Mouse (Mus musculus): ENCODE measurements around the gene Sipa1. TPM values are rescaled to one million over a fixed set of nuclear protein-coding genes. Genes with fewer than 3 reads are reported as not detected.

The Sipa1 gene
- polyA plus RNA-seq, 1 experiment from 2014 or later: 21.5 TPM

- Histone ChIP-seq H3K4me1 (replicated peaks) (peaks cover 34% of the 10 kb centered on the region), H3K9me3 (no peaks in the 10 kb centered on the region), H3K4me2 (replicated peaks) (no peak overlapping the region), H3K36me3 (peaks cover 16% of the 10 kb centered on the region), H3K4me3 (replicated peaks) (no peak overlapping the region), H3K27me3 (replicated peaks) (peaks cover 8% of the 10 kb centered on the region), H3K27ac (no peak overlapping the region), H3K9ac (no peak overlapping the region)
- WGBS: 68% methylated on average over 13 of the region's 13 CpGs
- ATAC-seq: no peak
Measured at GRCm38 (mm10) chr19:5651502-5652274, 11.8 kb downstream of the Sipa1 start.

- H3K4me3 ChIP-seq (replicated peaks): peak overlapping the region; percentile 31
- H3K9ac ChIP-seq: peak overlapping the region; percentile 49
- H3K27me3 ChIP-seq (replicated peaks): no peaks in the 10 kb centered on the region
- ATAC-seq: no peak; the same call in 1 of the 2 replicates
- H3K4me1 ChIP-seq (replicated peaks): peaks cover 26% of the 10 kb centered on the region
- H3K36me3 ChIP-seq: peaks cover 23% of the 10 kb centered on the region
- peak overlapping the region; percentile 83 for H3K27ac ChIP-seq
- WGBS: 54% methylated on average over 6 of the region's 6 CpGs
- peak overlapping the region; percentile 70 for H3K4me2 ChIP-seq (replicated peaks)
- no peaks in the 10 kb centered on the region for H3K9me3 ChIP-seq
Measured at GRCm38 (mm10) chr19:5649298-5649741, 14.2 kb downstream of the Sipa1 start.

- Histone ChIP-seq H3K4me2 (replicated peaks) (peak overlapping the region; percentile 70), H3K4me1 (replicated peaks) (peaks cover 21% of the 10 kb centered on the region), H3K27ac (peak overlapping the region; percentile 83), H3K9me3 (no peaks in the 10 kb centered on the region), H3K36me3 (peaks cover 27% of the 10 kb centered on the region), H3K4me3 (replicated peaks) (peak overlapping the region; percentile 31), H3K27me3 (replicated peaks) (no peaks in the 10 kb centered on the region), H3K9ac (peak overlapping the region; percentile 49)
- peak; percentile 96 for ATAC-seq
- WGBS: 11% methylated on average over 26 of the region's 26 CpGs
Measured at GRCm38 (mm10) chr19:5648401-5649297, 14.9 kb downstream of the Sipa1 start.

- no peaks in the 10 kb centered on the region for H3K27me3 ChIP-seq (replicated peaks)
- ATAC-seq: no peak
- peaks cover 30% of the 10 kb centered on the region for H3K36me3 ChIP-seq
Measured at GRCm38 (mm10) chr19:5647791-5648190, 15.7 kb downstream of the Sipa1 start.

GRCm38 (mm10) chr19:5646731-5647330 is 16.7 kb downstream of the Sipa1 start:
- H3K4me1 ChIP-seq (replicated peaks): peaks cover 21% of the 10 kb centered on the region
- no peaks in the 10 kb centered on the region for H3K9me3 ChIP-seq
- no peak for ATAC-seq
- no peak overlapping the region for H3K4me3 ChIP-seq (replicated peaks)
- H3K36me3 ChIP-seq: peaks cover 38% of the 10 kb centered on the region
- H3K9ac ChIP-seq: no peak overlapping the region
- H3K27ac ChIP-seq: no peak overlapping the region
- WGBS: 90% methylated on average over 8 of the region's 8 CpGs
- no peaks in the 10 kb centered on the region for H3K27me3 ChIP-seq (replicated peaks)
- no peak overlapping the region for H3K4me2 ChIP-seq (replicated peaks)

More at GRCm38 (mm10) chr19:5647791-5648190, 15.7 kb downstream of the Sipa1 start:
- Histone ChIP-seq H3K4me1 (replicated peaks) (peaks cover 21% of the 10 kb centered on the region), H3K9me3 (no peaks in the 10 kb centered on the region), H3K27ac (peak overlapping the region; percentile 83), H3K4me2 (replicated peaks) (no peak overlapping the region), H3K9ac (no peak overlapping the region), H3K4me3 (replicated peaks) (no peak overlapping the region)
- WGBS: 91% methylated on average over 6 of the region's 6 CpGs

- H3K27ac ChIP-seq: no peak overlapping the region
- ATAC-seq: no peak
Measured at GRCm38 (mm10) chr19:5645280-5645679, 18.2 kb downstream of the Sipa1 start.

GRCm38 (mm10) chr19:5641641-5642040 is 21.9 kb downstream of the Sipa1 start:
- no peaks in the 10 kb centered on the region for H3K9me3 ChIP-seq
- H3K27ac ChIP-seq: no peak overlapping the region
- H3K4me2 ChIP-seq (replicated peaks): no peak overlapping the region
- H3K27me3 ChIP-seq (replicated peaks): no peaks in the 10 kb centered on the region
- 91% methylated on average over 8 of the region's 8 CpGs for WGBS
- H3K4me3 ChIP-seq (replicated peaks): no peak overlapping the region
- peaks cover 18% of the 10 kb centered on the region for H3K4me1 ChIP-seq (replicated peaks)
- H3K36me3 ChIP-seq: peaks cover 46% of the 10 kb centered on the region
- ATAC-seq: no peak
- H3K9ac ChIP-seq: no peak overlapping the region

More at GRCm38 (mm10) chr19:5645280-5645679, 18.2 kb downstream of the Sipa1 start:
- no peak overlapping the region for H3K9ac ChIP-seq
- H3K4me2 ChIP-seq (replicated peaks): no peak overlapping the region
- H3K4me1 ChIP-seq (replicated peaks): peaks cover 21% of the 10 kb centered on the region
- WGBS: 95% methylated on average over 9 of the region's 9 CpGs
- no peaks in the 10 kb centered on the region for H3K9me3 ChIP-seq
- peaks cover 45% of the 10 kb centered on the region for H3K36me3 ChIP-seq
- no peak overlapping the region for H3K4me3 ChIP-seq (replicated peaks)
- H3K27me3 ChIP-seq (replicated peaks): no peaks in the 10 kb centered on the region

GRCm38 (mm10) chr19:5641021-5641420 is 22.5 kb downstream of the Sipa1 start:
- no peak overlapping the region for H3K4me3 ChIP-seq (replicated peaks)
- no peaks in the 10 kb centered on the region for H3K27me3 ChIP-seq (replicated peaks)
- H3K4me2 ChIP-seq (replicated peaks): no peak overlapping the region
- no peak overlapping the region for H3K27ac ChIP-seq
- H3K4me1 ChIP-seq (replicated peaks): peaks cover 19% of the 10 kb centered on the region
- WGBS: 81% methylated on average over 17 of the region's 17 CpGs
- no peaks in the 10 kb centered on the region for H3K9me3 ChIP-seq
- H3K9ac ChIP-seq: no peak overlapping the region
- peaks cover 43% of the 10 kb centered on the region for H3K36me3 ChIP-seq
- no peak for ATAC-seq

- no peak overlapping the region for H3K4me2 ChIP-seq (replicated peaks)
- ATAC-seq: no peak
- H3K36me3 ChIP-seq: peaks cover 40% of the 10 kb centered on the region
- no peak overlapping the region for H3K27ac ChIP-seq
- peaks cover 19% of the 10 kb centered on the region for H3K4me1 ChIP-seq (replicated peaks)
- WGBS: 45% methylated on average over 9 of the region's 9 CpGs
- H3K4me3 ChIP-seq (replicated peaks): no peak overlapping the region
- no peaks in the 10 kb centered on the region for H3K27me3 ChIP-seq (replicated peaks)
- no peak overlapping the region for H3K9ac ChIP-seq
- H3K9me3 ChIP-seq: no peaks in the 10 kb centered on the region
Measured at GRCm38 (mm10) chr19:5640339-5640738, 23.2 kb downstream of the Sipa1 start.

- WGBS: 86% methylated on average over 18 of the region's 18 CpGs
- Histone ChIP-seq H3K27ac (no peak overlapping the region), H3K9me3 (no peaks in the 10 kb centered on the region), H3K4me3 (replicated peaks) (peak overlapping the region; percentile 87), H3K36me3 (peaks cover 36% of the 10 kb centered on the region), H3K27me3 (replicated peaks) (no peaks in the 10 kb centered on the region), H3K9ac (peak overlapping the region; percentile 90), H3K4me1 (replicated peaks) (peaks cover 19% of the 10 kb centered on the region), H3K4me2 (replicated peaks) (peak overlapping the region; percentile 91)
- ATAC-seq: no peak
Measured at GRCm38 (mm10) chr19:5638416-5639005, 25.0 kb downstream of the Sipa1 start.

- H3K4me2 ChIP-seq (replicated peaks): peak within 1 kb of the TSS; percentile 91
- peak; percentile 92 for ATAC-seq
Measured at GRCm38 (mm10) chr19:5637069-5638047, 26.1 kb downstream of the Sipa1 start, which contains the start of gene Rela. Gene Rela, plus strand, starts transcription at chr19:5637483.

More at GRCm38 (mm10) chr19:5637069-5638047, 26.1 kb downstream of the Sipa1 start, which contains the start of gene Rela:
- peak within 1 kb of the TSS; percentile 87 for H3K4me3 ChIP-seq (replicated peaks)
- H3K9me3 ChIP-seq: no peaks in the 10 kb centered on the region
- peaks cover 28% of the 10 kb centered on the region for H3K36me3 ChIP-seq
- WGBS: under 1% methylated on average over 96 of the region's 109 CpGs
- H3K27ac ChIP-seq: peak within 1 kb of the TSS; percentile 90
- peak within 1 kb of the TSS; percentile 90 for H3K9ac ChIP-seq
- no peaks in the 10 kb centered on the region for H3K27me3 ChIP-seq (replicated peaks)
- H3K4me1 ChIP-seq (replicated peaks): peaks cover 19% of the 10 kb centered on the region

Measured in intestine, embryonic 15.5 days (tissue).